Mouse (Mus musculus): ENCODE data around the gene Ccdc28b.
A peak's percentile ranks its signal among the peaks of the same experiment; 100 is the strongest.

Gene Ccdc28b

DNA sequence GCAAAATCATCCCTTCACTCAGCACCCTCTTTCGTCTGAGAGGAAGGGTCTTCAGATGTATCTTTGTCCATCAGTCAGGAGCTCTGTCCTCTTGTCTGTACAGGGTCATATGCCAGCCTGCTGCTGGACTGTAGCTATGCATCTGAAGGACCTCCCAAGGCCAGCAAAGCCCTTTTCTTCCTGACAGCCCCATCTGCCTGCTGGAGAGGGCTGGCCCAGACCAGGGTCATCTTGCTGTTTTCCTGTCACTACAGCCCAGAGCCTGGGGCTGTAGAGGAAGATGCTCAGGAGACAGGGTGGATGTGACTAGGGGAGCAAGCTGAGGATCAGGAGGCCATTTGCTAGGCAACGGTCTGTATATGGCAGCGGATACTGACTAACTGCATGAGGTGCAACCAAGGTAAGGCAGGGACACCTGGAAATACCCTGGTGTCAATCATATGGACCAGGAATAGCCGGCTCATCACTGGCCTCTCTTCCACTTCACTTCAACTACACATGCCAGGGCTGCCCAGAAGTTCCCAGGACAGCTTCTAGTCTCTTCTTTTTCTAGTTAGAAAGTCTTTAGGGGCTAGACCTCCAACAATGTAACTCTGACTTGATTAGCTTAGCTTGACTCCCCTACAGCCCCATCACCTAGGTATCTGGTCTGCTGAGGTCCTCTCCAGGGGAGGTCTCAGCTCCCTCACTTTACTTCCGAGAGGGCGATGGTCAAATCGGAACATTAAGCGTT lies 778 bp downstream of the Ccdc28b start:
- no peak for DNase-seq

GRCm38 (mm10) chr4:129622120-129622802 lies 1.5 kb downstream of the Ccdc28b start:
- DNase-seq, result no peak

GRCm38 (mm10) chr4:129621283-129621841 lies 2.4 kb downstream of the Ccdc28b start:
- peak; percentile 43 for DNase-seq

GRCm38 (mm10) chr4:129620419-129621282 lies 3.1 kb downstream of the Ccdc28b start:
- no peak for DNase-seq

DNA sequence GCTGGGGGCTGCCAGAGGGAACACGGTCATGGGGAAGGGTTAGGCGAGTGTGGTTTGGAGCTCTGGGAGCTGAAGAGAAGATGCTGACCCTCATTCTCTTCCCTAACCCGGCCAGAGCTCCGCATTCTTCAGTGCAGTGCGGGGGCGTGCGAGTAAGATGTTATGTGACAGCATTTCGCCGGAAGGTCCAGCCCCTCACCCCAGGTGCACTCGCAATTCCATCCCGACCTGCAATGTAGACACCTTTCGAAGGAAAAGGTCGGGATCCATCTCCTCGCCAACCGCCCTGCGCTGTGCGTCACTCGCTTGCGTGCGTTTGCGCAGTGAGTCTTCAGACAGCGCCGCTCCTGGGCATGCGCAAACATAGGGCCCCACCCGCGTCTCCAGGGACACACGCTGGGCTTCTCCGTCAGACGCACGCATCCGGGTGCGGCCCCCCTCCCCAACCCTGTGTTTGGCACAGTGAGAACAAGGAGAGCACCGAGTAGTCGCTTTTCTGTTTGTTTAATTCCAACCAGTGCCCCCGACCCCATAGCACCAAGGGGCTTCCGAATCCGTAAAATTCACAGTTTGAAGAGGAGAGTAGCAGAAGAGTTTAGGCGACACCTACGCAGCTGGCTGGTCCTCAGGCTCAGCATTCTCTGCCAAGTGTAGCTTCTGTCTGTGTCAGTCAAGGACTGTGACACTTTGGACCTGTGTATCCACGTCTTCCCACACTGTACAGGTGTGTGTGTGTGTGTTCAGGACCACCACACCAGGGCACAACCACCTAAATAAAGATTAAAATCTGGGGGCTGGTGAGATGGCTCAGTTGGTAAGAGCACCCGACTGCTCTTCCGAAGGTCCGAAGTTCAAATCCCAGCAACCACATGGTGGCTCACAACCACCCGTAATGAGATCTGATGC lies 4.7 kb downstream of the Ccdc28b start, which contains the start of gene Iqcc:
Gene Iqcc, minus strand, starts transcription at position 314 of the 906 bp plus-strand sequence.
- peak; percentile 94 for DNase-seq

DNA sequence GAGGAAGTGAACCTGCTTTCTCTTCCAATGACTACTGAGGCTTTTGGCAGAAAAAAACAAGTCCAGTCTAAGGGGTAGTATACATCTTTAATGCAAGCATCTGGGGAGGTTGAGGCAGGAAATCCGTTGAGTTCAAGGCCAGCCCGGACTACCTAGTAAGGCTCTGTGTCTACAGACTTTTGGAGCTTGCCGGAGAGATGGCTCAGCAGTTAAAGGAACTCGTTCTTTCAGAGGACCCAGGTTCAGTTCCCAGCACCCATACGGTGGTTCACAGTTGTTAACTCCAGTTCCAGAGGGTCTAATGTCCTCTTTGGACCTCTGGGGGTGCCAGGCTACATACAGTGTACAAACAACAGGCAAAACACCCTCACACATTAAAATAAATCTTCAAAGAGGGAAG lies 5.7 kb downstream of the Ccdc28b start:
- no peak for DNase-seq

DNA sequence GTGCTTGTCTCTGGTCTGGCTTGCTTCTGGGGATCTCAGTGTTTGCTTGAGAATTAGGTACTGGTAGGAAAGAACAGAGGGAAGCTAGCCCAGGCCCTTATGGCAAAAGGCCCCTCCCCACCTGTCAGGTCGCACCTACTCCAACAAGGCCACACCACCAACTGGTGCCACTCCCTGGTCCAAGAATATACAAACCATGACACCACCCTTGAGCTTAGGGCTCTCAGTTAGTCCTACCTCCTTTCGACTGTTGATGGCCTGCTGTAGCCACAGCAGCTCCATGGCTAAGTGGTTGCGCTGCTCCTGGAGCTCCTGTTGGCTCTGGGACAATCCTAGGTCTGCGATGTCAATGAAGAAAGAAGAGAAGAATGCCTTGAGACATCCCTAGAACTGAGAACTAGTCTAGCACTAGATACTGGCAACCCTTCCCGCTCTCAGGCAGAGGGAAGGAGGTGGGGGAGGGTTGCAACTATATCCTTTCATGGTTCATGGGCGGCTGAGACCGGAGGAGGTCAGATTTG lies 6.6 kb downstream of the Ccdc28b start:
- no peak for DNase-seq

GRCm38 (mm10) chr4:129616631-129617030 lies 7.1 kb downstream of the Ccdc28b start:
- no peak for DNase-seq

- DNase-seq, result no peak
These were observed 7.9 kb downstream of the Ccdc28b start for GRCm38 (mm10) chr4:129615801-129616290.

DNA sequence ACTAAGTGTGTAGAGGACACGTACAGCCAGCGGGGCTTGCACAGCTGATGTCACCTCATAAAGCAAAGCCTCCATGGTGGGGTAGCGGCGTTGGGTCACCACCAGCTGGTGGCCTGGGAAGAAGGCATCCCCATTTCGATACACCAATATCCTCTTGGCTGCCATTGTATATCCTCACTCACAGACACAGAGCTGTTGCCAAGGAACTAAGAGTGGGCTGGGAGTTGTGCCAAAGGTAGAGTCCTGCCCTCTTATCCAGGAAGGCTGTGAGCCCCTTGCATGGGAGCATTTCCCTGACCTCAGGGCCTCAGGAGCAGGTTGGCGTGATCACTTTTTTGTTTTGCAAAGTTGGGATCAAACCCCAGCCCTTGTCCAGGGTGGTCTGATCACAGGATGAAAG lies 9.7 kb downstream of the Ccdc28b start, which contains the start of gene Dcdc2b:
Gene Dcdc2b, minus strand, starts transcription at position 165 of the 400 bp plus-strand sequence.
- DNase-seq, result peak; percentile 11

DNA sequence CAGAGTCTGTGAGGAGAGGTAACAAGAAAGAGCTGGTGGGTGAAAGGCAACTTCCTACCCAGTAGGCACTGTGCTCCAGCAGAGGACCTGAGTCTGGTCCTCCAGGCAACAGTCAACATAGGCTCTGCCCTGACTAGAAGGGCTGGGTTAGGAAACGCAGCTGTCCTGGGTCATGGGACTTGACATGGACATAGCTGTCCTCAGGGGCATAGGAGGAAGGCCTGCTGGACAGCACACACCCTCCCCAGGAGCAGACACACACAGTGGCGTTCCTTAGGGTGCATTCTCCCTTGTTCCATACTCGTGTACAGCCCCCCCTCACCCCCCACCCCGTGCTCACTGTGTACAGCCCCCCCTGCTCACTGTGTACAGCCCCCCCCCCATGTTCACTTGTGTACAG lies 13.3 kb downstream of the Ccdc28b start:
- no peak for DNase-seq

GRCm38 (mm10) chr4:129610026-129610425 lies 13.7 kb downstream of the Ccdc28b start:
- no peak for DNase-seq

DNA sequence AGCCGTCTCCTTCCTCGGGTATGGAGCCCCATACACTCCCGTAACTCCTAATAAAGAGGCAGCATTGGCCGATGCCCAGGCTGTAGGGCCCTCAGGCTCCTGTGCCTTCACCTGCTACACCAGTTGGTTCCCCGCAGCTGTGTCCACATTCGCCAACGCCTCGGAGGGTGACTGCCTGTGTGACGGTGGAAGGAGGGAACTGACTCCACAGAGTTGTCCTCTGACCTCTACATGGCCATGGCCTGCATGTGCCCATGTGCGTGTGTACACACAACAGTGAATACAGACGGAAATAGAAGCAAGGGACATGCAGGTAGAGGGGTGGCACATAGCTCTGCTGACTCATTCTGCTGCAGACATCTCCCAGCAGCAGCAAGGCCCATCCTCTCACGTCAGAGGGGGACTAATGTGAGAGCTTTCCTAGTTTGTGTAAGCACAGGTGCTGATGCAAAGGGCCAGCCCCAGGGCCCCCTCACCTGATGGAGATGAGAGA lies 14.6 kb downstream of the Ccdc28b start:
- DNase-seq, result no peak

GRCm38 (mm10) chr4:129608426-129609025 lies 15.2 kb downstream of the Ccdc28b start:
- DNase-seq, result peak; percentile 78

GRCm38 (mm10) chr4:129600233-129601158 lies 23.3 kb downstream of the Ccdc28b start, which contains the start of the genes Eif3i and Tmem234:
Eif3i (minus strand) TSS chr4:129600648.
Tmem234 (plus strand) TSS chr4:129600668.
- peak; percentile 85 for DNase-seq

DNA sequence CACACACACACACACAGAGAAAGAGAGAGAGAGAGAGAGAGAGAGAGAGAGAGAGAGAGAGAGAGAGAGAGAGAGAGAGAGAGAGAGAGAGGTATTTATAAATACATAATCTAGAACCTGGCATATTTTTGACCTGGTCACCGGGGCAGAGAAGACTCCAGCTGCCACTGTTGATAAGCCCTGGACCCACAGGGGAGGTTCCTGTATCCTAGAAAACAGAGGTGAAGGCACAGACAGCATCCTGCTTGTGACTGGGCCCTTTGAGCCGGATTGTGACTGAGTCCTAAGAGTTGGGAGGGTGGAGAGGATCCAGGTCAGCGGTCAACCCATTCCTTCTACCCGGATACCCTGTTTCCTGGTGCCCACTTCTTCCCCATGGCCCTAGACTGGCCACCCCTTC lies 34.9 kb downstream of the Ccdc28b start:
- DNase-seq, result no peak

GRCm38 (mm10) chr4:129586943-129587342 lies 36.8 kb downstream of the Ccdc28b start:
- peak; percentile 29 for DNase-seq

DNA sequence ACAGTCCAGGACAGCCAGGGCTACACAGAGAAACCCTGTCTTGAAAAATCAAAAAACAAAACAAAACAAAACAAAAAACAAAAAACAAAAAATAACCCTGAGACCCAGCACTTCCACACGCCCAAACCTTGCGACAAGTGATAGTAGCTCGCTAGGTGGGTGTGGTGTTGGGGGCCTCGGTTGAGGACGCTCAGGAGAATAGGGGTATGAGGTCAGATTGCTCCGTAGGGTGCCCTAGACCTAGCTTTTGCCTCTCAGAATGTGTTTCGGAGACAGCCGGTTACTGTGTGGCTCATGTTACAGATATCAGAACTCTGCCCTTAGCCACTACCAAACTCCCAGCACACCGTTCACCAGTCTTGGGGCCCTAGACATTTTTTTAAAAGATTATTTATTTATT lies 38.0 kb downstream of the Ccdc28b start:
- no peak for DNase-seq

GRCm38 (mm10) chr4:129584884-129585608 lies 38.7 kb downstream of the Ccdc28b start:
- DNase-seq, result peak; percentile 95

Measured in kidney, adult 18-20 months (tissue).